Mouse (Mus musculus) cerebellum, adult 8-10 months (tissue): ENCODE data around the gene Gm8765.
"Not testable (repeated sequence)": the region's sequence is repeated elsewhere in the genome, so short reads cannot be mapped to it uniquely, and the experiment has no call there.

Source experiments
- DNase-seq: peaks from one replicate; pipeline ENCODE4 v3.0.0; 2022

Gene Gm8765

DNA sequence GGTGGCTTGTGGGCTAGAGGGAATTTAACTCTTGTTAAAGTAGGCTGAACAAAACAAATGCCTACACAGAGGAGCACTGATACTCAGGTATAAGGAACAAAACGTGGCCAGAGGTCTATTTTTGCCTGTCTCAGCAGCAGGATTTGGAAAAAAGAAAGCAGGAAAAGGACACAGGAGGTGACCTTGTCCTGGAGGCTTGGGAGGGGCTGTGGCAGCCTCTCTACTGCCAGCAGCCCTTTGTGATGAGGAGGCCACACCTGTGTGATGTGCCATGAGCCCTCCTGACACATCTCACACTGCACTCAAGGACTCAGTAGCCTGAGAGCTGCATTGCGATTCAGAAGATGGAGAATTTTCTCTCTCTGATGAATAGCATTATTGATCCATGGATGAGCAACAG is at the start of gene Gm8765:
Gm8765 (plus strand) TSS at position 301 of the 400 bp plus-strand sequence.
- not testable (repeated sequence) for DNase-seq

DNA sequence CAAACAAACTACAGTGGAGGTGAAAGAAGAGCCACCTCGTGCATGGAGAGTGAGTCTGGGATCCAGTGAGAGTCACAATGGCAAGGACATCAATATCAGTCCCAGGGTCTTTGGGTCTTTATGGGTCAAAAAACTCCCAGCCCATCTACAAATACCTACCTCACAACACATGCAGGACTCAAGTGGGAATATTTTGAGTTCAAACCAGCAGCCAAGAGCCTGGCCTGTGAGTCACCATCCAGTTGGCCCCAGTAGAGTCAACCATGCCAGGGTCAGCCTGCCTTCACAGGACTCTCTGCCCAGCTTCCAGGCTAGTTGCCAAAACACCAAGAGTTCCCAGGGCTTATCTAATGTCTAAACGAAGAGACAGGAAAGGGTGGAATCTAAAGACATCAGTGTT is 49.3 kb upstream of the Gm8765 start:
- not testable (repeated sequence) for DNase-seq

DNA sequence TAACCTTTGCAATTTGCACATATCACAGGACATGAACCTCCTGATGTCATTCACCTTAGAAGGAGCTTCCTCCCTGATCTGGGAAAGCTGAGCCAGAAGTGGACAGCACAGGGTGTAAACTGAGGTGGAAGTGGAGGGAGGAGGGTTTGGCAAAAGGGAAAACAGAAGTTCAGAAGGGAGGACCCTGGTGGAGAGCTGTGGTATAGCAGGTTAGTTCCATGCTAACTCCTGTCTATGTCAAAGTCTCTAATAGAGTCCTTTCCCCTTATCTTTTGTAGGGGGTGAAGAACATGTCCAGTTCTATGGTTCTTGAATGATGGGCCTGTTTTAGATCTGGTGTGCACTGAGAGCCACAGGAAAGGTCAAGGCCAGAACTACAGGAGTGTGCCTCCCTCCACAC is 52.2 kb downstream of the Gm8765 start:
- DNase-seq, result not testable (repeated sequence)

DNA sequence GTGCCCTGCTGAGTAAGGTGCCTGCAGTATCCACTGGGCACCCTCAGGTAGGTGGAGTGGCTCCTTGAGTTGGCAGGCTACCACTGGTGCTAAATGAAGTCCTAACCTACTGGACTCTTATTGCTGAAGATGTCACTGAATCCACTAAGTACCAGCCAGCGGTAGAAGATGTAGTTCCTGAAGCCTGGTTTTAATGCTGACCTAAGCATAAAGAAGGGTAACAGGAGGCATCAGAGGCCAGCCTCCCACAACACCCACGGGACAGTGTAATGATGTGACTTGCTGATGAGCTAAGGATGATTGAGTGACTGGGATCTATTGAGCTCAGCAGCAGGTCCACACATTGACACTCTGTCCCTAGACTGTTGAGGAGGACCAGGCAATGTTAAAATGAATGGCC is 53.6 kb downstream of the Gm8765 start:
- no peak for DNase-seq

DNA sequence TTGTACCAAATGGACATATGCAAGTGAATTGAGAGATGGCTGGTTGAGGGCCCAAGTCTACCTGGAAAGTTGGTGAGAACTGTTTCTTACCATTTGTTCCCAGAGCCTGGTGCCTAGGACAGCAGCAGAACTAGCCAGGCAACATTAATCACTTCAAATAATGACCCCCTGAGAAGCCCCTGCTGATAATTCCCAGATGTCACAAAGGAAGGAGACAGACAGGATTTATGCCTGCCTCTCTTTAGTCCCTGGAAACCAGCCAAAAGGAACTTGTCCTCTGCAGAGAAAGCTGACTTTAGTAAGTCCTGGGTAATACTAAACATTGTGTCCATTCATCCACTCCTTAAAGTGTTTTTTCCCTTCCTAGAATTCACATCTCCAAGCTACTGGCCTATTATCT is 54.8 kb downstream of the Gm8765 start:
- DNase-seq, result not testable (repeated sequence)
